Mouse (Mus musculus) brain, embryonic 14.5 days (tissue): Measurements from ENCODE around the gene Retsat.

Experiments used
- CTCF ChIP-seq: fragments of 200-500 bp; IDR thresholded peaks from 2 replicates; pipeline ENCODE4 v1.5.1; 2012; ENCODE audit warnings: inconsistent platforms, mild to moderate bottlenecking, moderate library complexity, borderline replicate concordance; ENCODE audit not compliant: insufficient read depth, insufficient read length; ENCODE audit errors: extremely low read depth
- POLR2A ChIP-seq: fragments of 200-500 bp; IDR thresholded peaks from 2 replicates; pipeline ENCODE4 v1.6.1; 2012; ENCODE audit warnings: mild to moderate bottlenecking, inconsistent platforms, borderline replicate concordance; ENCODE audit not compliant: poor library complexity, insufficient read depth, insufficient read length, severe bottlenecking; ENCODE audit errors: extremely low read depth

DNA sequence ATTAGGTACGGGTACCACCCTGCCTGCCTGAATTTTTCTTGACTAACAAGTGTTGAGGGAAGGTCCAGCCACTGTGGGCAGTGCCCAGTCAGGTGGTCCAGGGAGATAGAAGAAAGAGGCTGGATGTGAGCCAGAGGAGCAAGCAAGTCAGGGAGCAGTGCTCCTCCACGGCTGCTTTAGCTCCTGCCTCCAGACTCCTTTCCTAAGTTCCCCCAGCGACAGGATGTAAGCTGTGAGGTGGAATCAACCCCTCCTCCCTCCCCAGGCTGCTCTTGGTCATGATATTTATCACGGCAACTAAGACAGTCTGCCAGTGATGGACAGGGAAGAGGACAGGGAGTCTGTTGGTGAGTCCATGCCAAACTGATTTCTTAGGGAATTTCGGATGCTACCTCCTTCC is 4.4 kb upstream of the Retsat start:
- no peak for TF ChIP-seq CTCF
- TF ChIP-seq POLR2A: no peak
